Mouse (Mus musculus) liver, embryonic 16.5 days (tissue): Measurements from ENCODE around the gene Cdpf1. TPM values are rescaled to one million over a fixed set of nuclear protein-coding genes. Genes with fewer than 3 reads are reported as not detected.
A peak's percentile ranks its signal among the peaks of the same experiment; 100 is the strongest.

Experiments
- ATAC-seq: fragments of 200-750 bp; cut with Nextera tagmentation; 2 replicates; pipeline ENCODE4 v1.8.0; 2017; ENCODE audit warnings: low read depth, mild to moderate bottlenecking, moderate number of reproducible peaks, moderate library complexity
- H3K27ac ChIP-seq: fragments of 300-500 bp; sonication (generic); 2 replicates; pipeline ENCODE4 v1.5.1; 2014; ENCODE audit warnings: mild to moderate bottlenecking, low read length
- H3K27me3 ChIP-seq: fragments of 300-500 bp; sonication (generic); 2 replicates; pipeline ENCODE4 v1.6.1; 2014; ENCODE audit warnings: low read depth, low read length, mixed read lengths; ENCODE audit not compliant: control insufficient read depth, insufficient read depth
- H3K36me3 ChIP-seq: fragments of 300-500 bp; sonication (generic); 2 replicates; pipeline ENCODE4 v1.6.1; 2014; ENCODE audit warnings: mild to moderate bottlenecking; ENCODE audit not compliant: control insufficient read depth, insufficient read depth
- H3K4me1 ChIP-seq: fragments of 300-500 bp; sonication (generic); 2 replicates; pipeline ENCODE4 v1.6.1; 2014; ENCODE audit warnings: low read depth, low read length, mixed read lengths; ENCODE audit not compliant: control insufficient read depth
- H3K4me2 ChIP-seq: fragments of 300-500 bp; sonication (generic); 2 replicates; pipeline ENCODE4 v1.6.1; 2014; ENCODE audit warnings: low read depth, low read length, mixed read lengths
- H3K4me3 ChIP-seq: fragments of 300-500 bp; sonication (generic); 2 replicates; pipeline ENCODE4 v1.5.1; 2014; ENCODE audit warnings: low read depth, mild to moderate bottlenecking, low read length
- H3K9ac ChIP-seq: fragments of 300-500 bp; sonication (generic); 2 replicates; pipeline ENCODE4 v1.6.1; 2014; ENCODE audit warnings: low read depth, low read length
- H3K9me3 ChIP-seq: fragments of 300-500 bp; sonication (generic); replicated peaks from 2 replicates; pipeline ENCODE4 v1.6.1; 2016; ENCODE audit warnings: low read length; ENCODE audit not compliant: control insufficient read depth
- WGBS: fragments of 180-500 bp; shearing (Covaris S2); extraction: QIAGEN DNeasy Blood & Tissue Kit; methylation state at CpG from one replicate; pipeline ENCODE4 v1.1.7; 2014; ENCODE audit not compliant: insufficient replicate concordance; 5-methylcytosine and 5-hydroxymethylcytosine counted together
- polyA plus RNA-seq: library from polyadenylated mRNA; unstranded; fragments of >200 nt; fragmentation: Nextera tagmentation; extraction: Ambion mirVana; gene quantifications from 2 replicates; pipeline ENCODE4 v1.2.1, GENCODE M21; 2015

Cdpf1 gene
- polyA plus RNA-seq, 1 experiment from 2014 or later: 17.2 TPM

GRCm38 (mm10) chr15:85835335-85835734, 23.8 kb upstream of the Cdpf1 start:
- ATAC-seq: no peak
- Histone ChIP-seq H3K4me2 (no peak overlapping the region), H3K27me3 (no peaks in the 10 kb centered on the region), H3K4me1 (peaks cover 13% of the 10 kb centered on the region), H3K4me3 (no peak overlapping the region), H3K36me3 (peaks cover 3% of the 10 kb centered on the region; the same call in 1 of the 2 replicates), H3K9ac (no peak overlapping the region), H3K9me3 (no peaks in the 10 kb centered on the region), H3K27ac (no peak overlapping the region)
- 49% methylated on average over 3 of the region's 3 CpGs for WGBS

DNA sequence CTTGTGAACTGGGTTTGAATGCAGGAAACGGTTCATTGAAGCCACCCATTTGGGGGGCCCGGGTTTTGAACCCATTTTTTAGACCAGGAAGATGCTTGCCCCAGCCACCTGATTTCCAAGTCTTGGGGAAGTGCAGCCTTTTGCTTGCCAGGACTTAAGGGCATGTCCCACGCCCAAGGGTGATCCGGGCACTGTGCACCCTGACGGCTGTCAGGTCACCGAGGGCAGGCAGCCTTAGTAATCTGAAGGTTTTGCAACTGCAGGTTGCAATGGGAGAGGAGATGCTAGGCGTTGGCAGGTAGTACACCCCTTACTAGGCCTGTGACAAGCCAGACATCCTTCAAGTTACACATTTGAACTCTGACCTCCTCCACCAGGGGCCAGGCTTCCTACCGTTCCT, 21.1 kb upstream of the Cdpf1 start:
- H3K4me1 ChIP-seq: peaks cover 13% of the 10 kb centered on the region
- ATAC-seq: no peak
- no peaks in the 10 kb centered on the region for H3K27me3 ChIP-seq
- peak overlapping the region; percentile 76 for H3K27ac ChIP-seq
- H3K4me2 ChIP-seq: peak overlapping the region; percentile 81
- H3K36me3 ChIP-seq: peaks cover 3% of the 10 kb centered on the region; the same call in 1 of the 2 replicates
- peak overlapping the region; percentile 67 for H3K9ac ChIP-seq
- WGBS: 44% methylated on average over 8 of the region's 8 CpGs
- H3K4me3 ChIP-seq: peak overlapping the region; percentile 72
- H3K9me3 ChIP-seq: no peaks in the 10 kb centered on the region

- Histone ChIP-seq H3K4me1 (peaks cover 16% of the 10 kb centered on the region), H3K27ac (peak within 1 kb of the TSS; percentile 76), H3K4me2 (peak within 1 kb of the TSS; percentile 81), H3K27me3 (no peaks in the 10 kb centered on the region), H3K9ac (peak within 1 kb of the TSS; percentile 67), H3K4me3 (peak within 1 kb of the TSS; percentile 72), H3K9me3 (no peaks in the 10 kb centered on the region), H3K36me3 (peaks cover 3% of the 10 kb centered on the region; the same call in 1 of the 2 replicates)
- under 1% methylated on average over 27 of the region's 27 CpGs for WGBS
- ATAC-seq: peak; percentile 88
Measured at GRCm38 (mm10) chr15:85831954-85832590, 20.6 kb upstream of the Cdpf1 start, which contains the start of gene Ttc38. Gene Ttc38, plus strand, starts transcription at chr15:85832306.

- Histone ChIP-seq H3K4me2 (no peak overlapping the region), H3K36me3 (no peaks in the 10 kb centered on the region), H3K9ac (no peak overlapping the region), H3K9me3 (no peaks in the 10 kb centered on the region), H3K27me3 (no peaks in the 10 kb centered on the region), H3K4me3 (no peak overlapping the region), H3K4me1 (peaks cover 22% of the 10 kb centered on the region), H3K27ac (peak overlapping the region; percentile 6; the same call in 1 of the 2 replicates)
- no peak for ATAC-seq
- 51% methylated on average over 5 of the region's 5 CpGs for WGBS
Measured at GRCm38 (mm10) chr15:85829470-85829869, 18.0 kb upstream of the Cdpf1 start.

GRCm38 (mm10) chr15:85828071-85828470, 16.6 kb upstream of the Cdpf1 start:
- Histone ChIP-seq H3K4me1 (peaks cover 22% of the 10 kb centered on the region), H3K9ac (no peak overlapping the region), H3K4me3 (no peak overlapping the region), H3K27ac (no peak overlapping the region), H3K9me3 (no peaks in the 10 kb centered on the region), H3K4me2 (no peak overlapping the region), H3K27me3 (no peaks in the 10 kb centered on the region), H3K36me3 (no peaks in the 10 kb centered on the region)
- ATAC-seq: no peak
- 66% methylated on average over 4 of the region's 4 CpGs for WGBS

- Histone ChIP-seq H3K4me2 (no peak overlapping the region), H3K4me1 (peaks cover 13% of the 10 kb centered on the region), H3K36me3 (no peaks in the 10 kb centered on the region), H3K9ac (no peak overlapping the region), H3K4me3 (no peak overlapping the region), H3K27me3 (peaks cover 6% of the 10 kb centered on the region), H3K9me3 (no peaks in the 10 kb centered on the region), H3K27ac (no peak overlapping the region; the same call in 1 of the 2 replicates)
- WGBS: 25% methylated on average over 5 of the region's 5 CpGs
- peak; percentile 67 for ATAC-seq
Measured at GRCm38 (mm10) chr15:85826676-85827075, 15.2 kb upstream of the Cdpf1 start.

GRCm38 (mm10) chr15:85822011-85822359, 10.5 kb upstream of the Cdpf1 start:
- 0 out of 2 replicates have a peak, but pooled peaks have one; percentile 30 for ATAC-seq
- Histone ChIP-seq H3K36me3 (no peaks in the 10 kb centered on the region), H3K27ac (no peak overlapping the region), H3K4me3 (peak overlapping the region; percentile 53), H3K4me2 (peak overlapping the region; percentile 78), H3K27me3 (peaks cover 19% of the 10 kb centered on the region), H3K4me1 (peaks cover 6% of the 10 kb centered on the region), H3K9ac (no peak overlapping the region), H3K9me3 (no peaks in the 10 kb centered on the region; the same call in 1 of the 2 replicates)
- 20% methylated on average over 4 of the region's 4 CpGs for WGBS

GRCm38 (mm10) chr15:85821203-85822010, 9.9 kb upstream of the Cdpf1 start, which contains the start of gene Pkdrej:
Gene Pkdrej, minus strand, starts transcription at chr15:85821734.
- H3K36me3 ChIP-seq: no peaks in the 10 kb centered on the region
- H3K27ac ChIP-seq: no peak within 1 kb of the TSS
- 2% methylated on average over 65 of the region's 65 CpGs for WGBS
- peak within 1 kb of the TSS; percentile 78 for H3K4me2 ChIP-seq
- peak within 1 kb of the TSS; percentile 53 for H3K4me3 ChIP-seq
- peaks cover 1% of the 10 kb centered on the region for H3K4me1 ChIP-seq
- ATAC-seq: peak; percentile 62
- H3K9ac ChIP-seq: peak within 1 kb of the TSS; percentile 33
- peaks cover 19% of the 10 kb centered on the region for H3K27me3 ChIP-seq
- H3K9me3 ChIP-seq: no peaks in the 10 kb centered on the region; the same call in 1 of the 2 replicates

- 42% methylated on average over 10 of the region's 10 CpGs for WGBS
- no peak overlapping the region for H3K4me2 ChIP-seq
- no peak for ATAC-seq
Measured at GRCm38 (mm10) chr15:85813428-85813827, 1.9 kb upstream of the Cdpf1 start.

More at GRCm38 (mm10) chr15:85813428-85813827, 1.9 kb upstream of the Cdpf1 start:
- peaks cover 29% of the 10 kb centered on the region for H3K4me1 ChIP-seq
- no peak overlapping the region for H3K4me3 ChIP-seq
- no peaks in the 10 kb centered on the region; the same call in 1 of the 2 replicates for H3K9me3 ChIP-seq
- H3K36me3 ChIP-seq: no peaks in the 10 kb centered on the region
- H3K27me3 ChIP-seq: no peaks in the 10 kb centered on the region
- 0 out of 2 replicates have a peak overlapping the region, but pooled peaks have one; percentile 14 for H3K9ac ChIP-seq
- no peak overlapping the region for H3K27ac ChIP-seq
